9 mouse cellular contexts compared by ENCODE assay signal in genomic region chr12:108396081-108396947, GRCm38 (mm10). TPM values are rescaled to one million over a fixed set of nuclear protein-coding genes. Genes with fewer than 3 reads are reported as not detected.
DNase-seq lines count a peak whose midpoint lies in the region; ATAC-seq and TF ChIP-seq lines count a peak whose summit lies in the region.
"Had no signal": no experiment of that assay in that cellular context is flagged by ENCODE, and none has a peak within 500 bp of the region (broad histone marks: within the 10 kb centered on the region; RNA-seq: fewer than 3 reads in every experiment).

No protein-coding gene starts in this region.

- no peak overlapping the region for H3K4me3 ChIP-seq in hindbrain, embryonic 15.5 days
- no peak overlapping the region for H3K4me3 ChIP-seq in stomach, postnatal 0 days (ENCODE audit: low read depth, low read length)

- H3K36me3 ChIP-seq in hindbrain, embryonic 15.5 days, result no peaks in the 10 kb centered on the region
- H3K36me3 ChIP-seq in stomach, postnatal 0 days (ENCODE audit: control insufficient read depth, insufficient read depth, low read length), result no peaks in the 10 kb centered on the region

- ATAC-seq in hindbrain, embryonic 15.5 days (ENCODE audit: low FRiP score, low read depth), result peak; percentile 94
- peak; percentile 53 for ATAC-seq in stomach, postnatal 0 days (ENCODE audit: low FRiP score, low TSS enrichment)

- no peak overlapping the region for H3K9ac ChIP-seq in hindbrain, embryonic 15.5 days
- H3K9ac ChIP-seq in stomach, postnatal 0 days (ENCODE audit: low read length), result no peak overlapping the region

- H3K9me3 ChIP-seq in hindbrain, embryonic 15.5 days, result no peaks in the 10 kb centered on the region
- no peaks in the 10 kb centered on the region for H3K9me3 ChIP-seq in stomach, postnatal 0 days (ENCODE audit: control insufficient read depth, low read length)

- no peaks in the 10 kb centered on the region for H3K27me3 ChIP-seq in hindbrain, embryonic 15.5 days
- no peaks in the 10 kb centered on the region for H3K27me3 ChIP-seq in stomach, postnatal 0 days (ENCODE audit: control insufficient read depth, insufficient read depth, low read length)

- H3K27ac ChIP-seq in hindbrain, embryonic 15.5 days (replicated peaks), result peak overlapping the region; percentile 72
- H3K27ac ChIP-seq in stomach, postnatal 0 days (replicated peaks), result peak overlapping the region; percentile 13; the same call in 1 of the 2 replicates

- 54% methylated on average over 11 of the region's 11 CpGs for WGBS in hindbrain, embryonic 15.5 days
- WGBS in stomach, postnatal 0 days, result 77% methylated on average over 11 of the region's 11 CpGs

- TF ChIP-seq EP300 in stomach, postnatal 0 days (optimal IDR thresholded peaks at IDR 0.05), result no peak

- TF ChIP-seq CTCF in stomach, postnatal 0 days (IDR thresholded peaks at IDR 0.05; ENCODE audit: low read depth), result no peak

- H3K4me1 ChIP-seq in hindbrain, embryonic 15.5 days (replicated peaks), result peaks cover 41% of the 10 kb centered on the region
- no peaks in the 10 kb centered on the region; the same call in 1 of the 2 replicates for H3K4me1 ChIP-seq in stomach, postnatal 0 days (replicated peaks; ENCODE audit: control insufficient read depth, insufficient read depth)

- no peak overlapping the region for H3K4me2 ChIP-seq in hindbrain, embryonic 15.5 days
- H3K4me2 ChIP-seq in stomach, postnatal 0 days (replicated peaks; ENCODE audit: low read depth), result no peak overlapping the region

- DNase-seq in NIH3T3 (ENCODE audit: low read depth), result peak; percentile 95
- peak; percentile 63 for DNase-seq in embryo, embryonic 9.5 days (ENCODE audit: extremely low spot score)
- DNase-seq in left cerebral cortex, adult 8-10 months (ENCODE audit: low spot score in 2 of 2), result peak; percentile 46 to 85
- no peak for DNase-seq in stomach, postnatal 0 days (ENCODE audit: low spot score)
- no peak for DNase-seq in urinary bladder, postnatal 4 days (ENCODE audit: low spot score in 2 of 2)
- no peak for DNase-seq in heart, postnatal 25 days (ENCODE audit: low spot score)
- no peak for DNase-seq in thymus, postnatal 14 days

- intact Hi-C loops in heart, postnatal 25 days (cut with DNase I), result no loop called here

RNA-seq across cellular contexts. Expression of gene Eml1, which starts 25.6 kb away (rescaled TPM):
- 58.2 and 60.4 TPM in 2 replicates for polyA plus RNA-seq in hindbrain, embryonic 15.5 days (2015; fragmentation: Nextera tagmentation; extraction: Ambion mirVana)
- 10 to 100 TPM; 60.1 to 66.2 (median 60.8) TPM for total RNA-seq in left cerebral cortex, adult 8-10 months (2022)
- 53.8 and 54.6 TPM in 2 replicates for polyA plus RNA-seq in stomach, postnatal 0 days (2015; fragmentation: Nextera tagmentation; extraction: Ambion mirVana)
- total RNA-seq in heart, postnatal 25 days (2021), result 10 to 100 TPM; 76.4 to 78.6 TPM
- total RNA-seq: common myeloid progenitor, adult 5-6 weeks had no signal

Comparison
In these comparisons a context has a peak if more than half of its experiments do, and no peak if none do; other contexts are left out.
1. DNase-seq: peak in NIH3T3 (single experiment), embryo, embryonic 9.5 days (single experiment) and left cerebral cortex, adult 8-10 months (2 of 2); none in stomach, postnatal 0 days (single experiment), urinary bladder, postnatal 4 days (0 of 2), heart, postnatal 25 days (single experiment) and thymus, postnatal 14 days (single experiment).